Mouse (Mus musculus) neural tube, embryonic 10.5 days (tissue): ENCODE measurements around the gene Sema6d.

Experiments
- DNase-seq: peaks from one replicate; pipeline ENCODE4 v3.0.0-alpha.2; 2017; ENCODE audit warnings: low spot score; ENCODE audit errors: extremely low spot score

Gene Sema6d

DNA sequence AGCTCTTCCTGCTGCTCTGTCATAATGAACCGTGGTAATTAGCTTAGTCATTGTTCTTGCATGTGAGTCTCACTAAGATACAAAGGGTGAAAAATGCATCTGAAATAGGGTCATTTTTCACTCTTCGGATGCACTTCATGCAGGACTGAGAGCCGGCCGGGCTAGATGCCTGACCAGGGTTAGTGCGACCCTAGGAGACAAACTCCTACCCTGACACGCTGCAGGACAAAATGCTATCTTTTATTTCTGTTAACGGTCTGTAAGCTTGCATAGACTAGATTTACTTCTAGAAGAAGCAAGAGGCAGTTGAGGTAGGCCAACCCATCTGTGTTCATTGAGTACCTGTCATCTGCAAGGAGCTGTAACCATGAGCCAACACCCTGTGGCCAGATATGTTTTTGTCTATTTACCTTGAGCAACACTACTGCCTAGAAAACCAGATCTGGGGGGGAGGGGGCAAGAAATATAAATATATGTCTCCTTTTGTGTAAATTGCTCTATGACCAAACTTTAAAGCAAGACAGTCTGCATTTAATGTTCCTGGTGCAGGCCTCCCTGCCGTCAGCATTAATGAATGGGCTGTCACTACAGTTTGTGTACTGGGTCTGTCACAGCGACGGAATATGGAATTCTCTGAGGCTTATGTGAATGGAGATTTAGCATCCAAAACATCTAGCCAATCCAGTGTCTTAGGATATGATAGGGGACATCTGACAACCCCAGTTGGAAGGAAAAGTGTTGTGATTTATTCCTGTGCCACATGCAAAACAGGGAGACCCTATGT lies 523.1 kb downstream of the Sema6d start:
- peak; percentile 19 for DNase-seq

DNA sequence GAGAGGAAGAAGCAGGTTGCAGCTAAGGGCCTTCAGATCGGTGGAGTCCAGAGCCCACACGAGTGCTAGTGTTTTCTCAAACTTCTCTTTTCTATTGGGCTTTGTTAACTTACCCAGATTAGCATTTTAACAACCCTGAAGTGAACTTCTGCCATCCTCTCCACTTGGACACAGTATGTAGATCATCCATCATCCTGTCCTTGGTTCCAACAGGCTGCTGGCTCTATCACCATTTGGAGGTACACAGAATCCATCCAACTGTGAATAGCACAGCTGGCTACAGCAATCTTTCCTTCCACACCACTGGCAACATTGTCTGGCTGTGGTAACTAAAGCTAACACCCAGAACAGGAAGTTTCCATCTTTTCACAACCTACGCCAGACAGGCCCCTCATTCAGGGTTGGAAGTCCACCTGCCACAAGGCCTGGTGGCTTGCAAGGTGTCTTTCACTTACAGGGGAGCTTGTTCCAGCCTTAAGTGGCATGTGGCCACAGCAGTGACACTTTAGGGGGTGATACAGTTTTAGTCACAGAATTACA lies 524.0 kb downstream of the Sema6d start:
- no peak for DNase-seq

DNA sequence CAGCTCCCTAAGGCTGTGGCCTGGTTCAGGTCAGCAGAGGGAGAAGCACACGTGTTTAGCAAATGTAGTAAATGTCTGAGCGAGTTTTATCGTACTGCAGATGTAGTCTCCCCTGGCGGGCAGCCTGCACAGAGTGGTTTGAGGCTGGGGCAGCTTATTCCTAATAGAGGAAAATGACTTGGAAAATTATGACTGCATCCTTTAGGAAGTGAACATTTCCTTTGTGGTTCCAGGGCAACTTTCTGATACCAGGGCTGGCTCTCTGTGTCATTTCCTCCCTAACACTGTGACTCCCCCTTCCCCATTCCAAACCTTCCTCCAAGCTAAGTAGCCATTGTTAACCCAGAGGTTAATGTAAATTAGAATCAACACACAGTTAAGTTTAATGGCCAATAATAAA lies 527.0 kb downstream of the Sema6d start:
- no peak for DNase-seq

DNA sequence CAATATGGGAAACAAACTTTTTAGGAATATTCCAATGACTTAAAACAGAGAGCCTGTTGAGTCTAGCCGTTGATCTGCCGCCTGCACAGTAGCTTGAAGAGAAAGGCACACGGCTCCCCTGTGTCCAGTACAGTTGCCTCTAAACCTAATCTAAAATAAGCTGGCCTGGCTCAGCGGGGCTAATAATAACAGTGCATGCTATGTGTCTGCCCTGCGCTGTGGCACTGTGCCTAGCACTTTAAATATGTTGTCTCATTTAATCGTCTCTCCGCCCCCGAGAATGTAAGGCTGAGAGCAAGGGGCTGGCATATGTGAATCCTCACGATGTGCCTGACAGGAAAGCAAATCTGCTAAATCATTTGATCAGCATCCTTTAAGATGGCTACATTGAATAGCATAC lies 527.7 kb downstream of the Sema6d start:
- DNase-seq = no peak

DNA sequence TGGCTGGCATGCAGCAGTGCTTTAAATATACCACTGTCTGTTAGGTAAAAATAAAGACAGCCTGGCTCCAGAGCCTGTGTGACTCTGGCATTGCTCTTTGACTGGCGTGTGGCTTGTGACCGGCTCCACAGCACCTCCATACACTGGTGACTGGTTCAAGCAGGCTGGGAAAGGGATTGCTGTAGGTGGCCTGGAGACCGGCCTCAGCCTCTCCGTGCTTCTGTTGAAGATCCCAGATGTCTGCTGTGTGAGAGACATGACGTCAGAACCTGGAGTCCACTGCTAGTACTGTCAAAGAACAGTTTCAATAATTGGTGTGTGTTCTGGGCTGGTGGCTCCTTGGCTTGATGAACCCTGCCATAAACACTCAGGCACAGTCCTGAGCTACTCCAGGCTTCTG lies 528.3 kb downstream of the Sema6d start:
- DNase-seq = no peak

DNA sequence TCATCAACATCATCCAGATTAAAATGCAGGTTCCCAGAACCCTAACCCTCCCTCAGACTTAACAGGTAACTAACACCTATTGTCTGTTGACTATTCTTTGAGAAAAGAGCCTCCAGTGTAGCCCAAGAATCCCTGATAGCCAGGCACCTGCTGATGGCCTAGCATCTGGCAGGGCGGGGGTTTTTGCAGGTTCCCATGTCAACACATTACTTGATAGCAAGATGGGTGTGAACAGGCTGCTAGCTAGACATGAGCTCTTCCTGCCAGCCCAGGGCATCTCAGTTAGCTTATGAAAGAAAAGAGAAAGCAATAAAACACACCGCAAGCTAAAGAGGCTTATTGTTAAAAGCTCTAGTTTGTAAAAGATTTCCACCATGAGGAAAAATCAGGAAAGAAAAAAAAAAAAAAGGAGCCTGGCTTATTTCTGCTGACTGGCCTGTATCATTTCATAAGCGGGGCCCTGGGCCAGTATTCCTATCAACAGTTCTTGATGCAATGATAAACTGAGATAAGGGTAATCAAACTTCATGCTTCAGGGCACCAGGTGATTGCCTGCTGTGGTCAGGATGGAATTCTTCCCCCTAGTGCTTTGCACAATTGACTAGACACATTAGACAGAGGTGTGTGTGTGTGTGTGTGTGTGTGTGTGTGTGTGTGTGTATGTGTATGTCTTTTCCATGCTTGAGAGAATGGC lies 528.9 kb downstream of the Sema6d start:
- DNase-seq = no peak

DNA sequence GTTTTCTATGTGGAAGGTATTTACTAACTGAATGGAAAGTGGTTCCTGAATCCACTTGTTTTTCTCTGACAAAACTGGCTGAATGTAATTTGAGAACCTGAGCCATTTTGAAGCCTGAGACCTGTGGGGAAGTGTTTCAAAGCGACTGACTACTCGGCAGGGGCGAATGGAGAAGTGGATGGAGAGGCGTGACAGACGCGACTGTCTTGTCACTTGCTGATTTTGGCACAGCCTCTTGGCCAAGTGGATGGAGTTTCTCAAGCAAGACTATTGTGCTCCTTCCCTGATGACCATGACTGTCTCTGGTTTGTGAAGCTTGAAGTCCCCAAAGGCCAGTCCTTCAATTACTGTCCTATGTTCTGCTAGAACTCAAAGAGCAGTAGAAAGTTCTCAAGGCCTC lies 530.7 kb downstream of the Sema6d start:
- no peak for DNase-seq

DNA sequence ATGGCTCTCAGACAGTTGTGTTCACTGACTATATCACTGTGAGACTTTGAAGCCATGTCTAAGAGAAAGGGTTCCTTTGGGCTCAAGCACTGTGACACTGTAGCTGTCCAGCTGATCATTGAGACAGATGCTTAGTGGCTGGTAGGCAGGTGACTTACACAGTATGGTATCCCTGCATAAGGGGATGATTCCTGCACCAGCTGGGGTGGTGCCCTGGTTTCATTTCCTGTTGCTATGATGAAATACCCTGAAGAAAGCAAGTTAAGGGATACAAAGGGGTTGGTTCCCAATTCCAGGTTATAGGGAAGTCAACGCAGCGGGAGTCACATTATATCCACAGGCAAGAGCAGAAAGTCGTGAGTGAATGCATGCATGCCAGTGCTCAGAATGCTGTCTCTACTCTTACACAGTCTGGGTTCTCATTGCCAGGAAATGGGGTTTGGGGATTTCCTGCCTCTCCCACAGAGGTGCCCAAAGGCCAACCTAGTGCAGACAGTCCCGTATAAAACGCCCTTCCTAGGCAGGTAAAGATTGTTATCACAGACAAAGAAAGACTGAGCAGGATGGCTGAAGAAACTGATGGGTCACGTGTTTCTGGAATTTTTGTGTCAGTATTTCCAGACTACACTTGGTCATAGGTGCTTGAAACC lies 532.3 kb downstream of the Sema6d start:
- no peak for DNase-seq

DNA sequence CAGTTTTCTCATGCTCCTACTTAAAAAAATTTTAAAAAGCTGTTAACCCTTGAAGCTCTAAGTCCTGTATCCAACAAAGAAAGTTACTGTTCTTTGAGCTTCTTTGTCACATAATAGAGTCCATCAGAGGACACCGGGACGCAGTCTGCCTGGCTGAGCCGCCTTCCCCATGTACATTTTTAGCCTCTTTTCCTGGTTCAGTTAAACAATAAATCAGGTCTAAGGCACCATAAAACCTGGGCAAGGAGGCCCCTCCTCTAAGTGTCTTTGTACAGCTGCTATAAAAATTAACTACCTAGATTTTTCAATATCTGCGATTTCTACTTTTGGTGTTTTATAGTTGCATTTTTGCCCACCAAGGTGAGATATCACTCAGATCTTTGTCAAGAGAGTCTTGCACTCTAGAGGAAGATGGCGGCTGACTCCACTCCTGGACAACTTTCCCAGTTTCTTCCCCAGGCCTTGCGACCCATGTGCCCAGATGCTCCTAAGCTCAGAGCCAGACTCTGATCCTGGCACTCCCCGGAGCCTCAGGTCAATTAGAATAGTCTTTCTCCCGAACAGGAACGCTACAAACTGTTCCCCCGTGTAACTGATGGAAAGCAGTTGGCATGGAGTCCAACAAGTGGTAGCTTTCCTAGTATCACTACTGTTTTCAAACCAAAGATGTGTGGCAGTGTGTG lies 534.6 kb downstream of the Sema6d start:
- DNase-seq = no peak

DNA sequence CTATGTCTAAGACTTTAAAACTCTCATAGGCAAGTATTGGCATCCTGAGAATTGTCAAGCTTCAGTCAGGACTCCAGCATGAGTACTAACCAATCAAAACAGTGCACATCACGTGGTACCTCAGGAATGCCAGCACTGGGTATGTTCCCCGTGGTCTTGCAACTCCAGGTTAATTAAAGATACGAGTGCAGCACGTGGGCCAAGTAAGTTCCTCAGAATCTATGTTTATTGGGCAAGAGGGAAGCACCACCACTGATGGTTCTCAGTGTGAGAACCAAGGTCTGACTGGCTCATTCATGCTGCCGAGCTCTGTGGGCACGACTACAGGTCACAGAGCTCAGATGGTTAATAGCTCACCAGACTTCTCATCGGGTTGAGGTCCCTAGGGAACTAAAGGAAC lies 536.7 kb downstream of the Sema6d start:
- no peak for DNase-seq

DNA sequence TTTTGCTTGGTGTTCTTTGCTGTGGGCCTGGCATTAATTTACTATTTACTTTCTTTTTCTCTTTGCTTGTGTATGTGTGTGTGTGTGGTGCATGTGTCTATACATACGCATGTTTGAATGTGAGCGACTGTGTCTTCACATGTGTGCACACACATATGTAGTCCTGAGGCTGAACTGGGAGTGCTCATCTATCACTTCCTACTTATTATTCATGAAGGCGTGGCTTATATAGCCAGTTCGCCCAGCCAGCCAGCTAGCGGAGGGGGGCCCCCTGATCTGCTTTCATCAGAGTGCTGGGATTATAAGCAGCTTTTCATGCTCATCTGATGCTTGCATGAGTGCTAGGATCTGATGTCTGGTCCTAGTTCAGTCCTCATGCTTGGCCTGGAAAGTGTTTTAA lies 537.9 kb downstream of the Sema6d start:
- DNase-seq = no peak

DNA sequence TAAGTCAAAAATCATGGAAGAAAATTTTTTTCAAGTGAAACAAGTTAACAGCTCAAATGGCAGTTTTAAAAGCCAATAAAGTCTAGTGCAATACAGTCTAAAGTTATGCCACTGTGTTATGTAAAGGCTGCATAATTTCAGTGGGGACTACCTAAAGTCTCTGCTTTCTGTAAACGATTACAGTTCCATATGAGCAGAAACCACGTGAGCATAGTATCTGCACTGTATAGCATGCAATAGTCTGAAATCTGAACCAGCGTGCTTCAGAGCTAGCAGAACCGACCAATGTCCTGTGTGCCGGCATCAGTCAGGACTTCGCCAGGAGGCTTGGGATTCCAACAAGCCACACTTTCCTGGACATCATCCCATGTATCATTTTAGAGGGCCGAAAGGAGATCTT lies 538.9 kb downstream of the Sema6d start:
- no peak for DNase-seq

DNA sequence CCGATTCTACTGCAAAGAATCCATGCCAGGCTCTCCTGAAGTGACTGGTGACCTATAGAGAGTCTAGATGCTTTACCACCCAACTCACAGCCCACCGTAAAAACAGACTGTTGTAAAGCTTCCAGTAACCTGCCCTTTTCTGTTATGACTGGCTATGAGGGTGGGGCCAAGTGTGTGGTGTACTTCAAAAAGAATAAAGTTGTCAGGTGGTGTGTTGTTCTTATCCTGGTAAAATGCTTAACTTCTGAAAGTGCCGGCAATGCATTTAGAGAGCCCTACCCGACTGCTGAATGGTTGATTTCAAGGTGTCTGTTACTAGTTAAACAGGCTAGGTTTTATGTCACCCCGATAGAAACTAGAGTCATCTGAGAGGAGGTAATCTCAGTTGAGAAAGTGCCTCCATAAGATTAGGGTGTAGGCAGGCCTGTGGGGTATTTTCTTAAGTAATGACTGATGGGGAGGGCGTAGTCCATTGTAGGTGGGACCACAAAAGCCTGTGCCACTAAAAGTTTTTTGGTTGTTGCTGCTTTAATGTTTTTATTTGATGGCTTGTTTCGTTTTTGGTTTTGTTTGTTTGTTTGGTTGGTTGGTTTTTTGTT lies 544.7 kb downstream of the Sema6d start:
- no peak for DNase-seq

DNA sequence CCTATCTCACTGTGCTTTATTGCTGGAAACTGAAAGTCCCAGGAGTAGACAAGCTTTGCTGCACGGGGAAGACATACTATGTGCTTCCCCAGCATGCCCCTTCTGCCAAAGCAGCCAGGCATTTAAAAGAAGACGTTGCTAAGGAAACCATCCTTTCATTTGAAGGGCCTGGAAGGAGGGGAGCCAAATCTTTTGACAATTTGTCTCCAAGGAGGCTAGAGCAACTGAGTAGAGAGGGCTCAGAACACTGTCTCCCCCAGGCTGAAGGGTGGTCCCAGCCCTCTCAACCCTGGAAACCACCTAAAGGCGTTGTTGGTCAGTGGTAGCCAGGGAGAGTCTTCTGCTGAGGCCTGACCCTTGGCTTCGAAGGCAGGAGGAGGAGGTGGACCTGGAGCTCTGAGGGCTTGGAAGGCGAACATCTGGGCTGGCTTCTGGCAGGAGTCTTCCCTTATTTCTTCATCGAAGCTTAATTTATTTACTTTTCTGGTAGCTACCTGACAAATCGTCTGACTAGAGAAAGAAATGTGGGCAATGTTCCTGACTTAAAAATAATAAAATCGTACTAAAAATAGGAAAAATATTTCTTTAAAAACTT lies 545.6 kb downstream of the Sema6d start:
- DNase-seq = no peak

DNA sequence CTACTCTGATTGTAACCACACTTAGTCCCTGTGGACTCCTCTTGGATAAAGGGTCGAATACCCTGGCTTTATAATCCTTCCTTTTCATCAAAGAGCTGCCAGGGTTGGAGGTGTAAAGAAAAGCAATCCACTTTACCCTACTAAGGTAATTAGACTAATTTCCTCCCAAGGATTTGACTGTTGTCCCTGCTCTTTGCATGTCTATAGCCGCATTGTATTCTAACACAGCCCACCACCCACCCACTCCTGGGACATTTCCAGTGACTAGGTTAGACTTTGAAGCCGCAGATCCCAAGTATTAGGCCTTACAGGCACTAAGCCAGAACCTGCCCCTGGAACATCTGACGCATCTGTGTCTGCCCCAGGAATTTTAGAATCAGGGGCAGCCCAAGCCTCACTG lies 547.3 kb downstream of the Sema6d start:
- DNase-seq = no peak

DNA sequence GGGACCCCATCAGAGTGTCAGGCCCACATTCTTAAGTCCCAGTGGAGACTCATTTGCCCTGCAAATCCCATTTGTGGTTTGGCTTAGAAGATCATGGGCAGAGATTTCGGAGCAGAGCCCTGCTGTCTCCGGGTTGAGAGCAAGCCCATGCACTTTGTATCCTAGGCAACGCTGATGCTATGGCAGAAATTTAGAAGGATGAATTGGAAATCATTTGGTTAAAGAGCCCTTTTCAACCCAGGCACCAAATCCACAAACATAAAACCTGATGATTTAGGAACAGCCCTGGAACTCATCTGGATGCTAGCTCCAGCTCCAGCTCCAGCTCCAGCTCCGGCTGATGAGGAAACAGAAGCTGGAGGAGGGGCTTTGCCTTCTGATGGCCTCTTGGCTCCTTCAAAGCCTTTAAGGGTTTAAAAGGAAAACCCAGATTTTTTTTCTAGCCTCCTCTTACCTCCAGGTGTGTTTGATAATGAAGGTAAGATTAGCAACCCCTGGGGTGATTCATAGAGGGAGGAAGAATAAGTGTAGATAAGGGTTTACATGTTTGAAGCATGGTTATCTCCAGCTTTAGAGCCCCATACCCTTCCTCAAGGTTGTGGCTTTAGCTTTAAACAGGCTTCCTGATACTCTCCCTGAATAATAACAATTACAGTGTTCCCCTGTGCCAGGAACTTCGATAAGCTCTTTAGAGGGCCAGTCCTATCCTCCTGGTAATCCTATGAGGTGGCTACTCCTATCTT lies 549.6 kb downstream of the Sema6d start:
- DNase-seq = no peak

DNA sequence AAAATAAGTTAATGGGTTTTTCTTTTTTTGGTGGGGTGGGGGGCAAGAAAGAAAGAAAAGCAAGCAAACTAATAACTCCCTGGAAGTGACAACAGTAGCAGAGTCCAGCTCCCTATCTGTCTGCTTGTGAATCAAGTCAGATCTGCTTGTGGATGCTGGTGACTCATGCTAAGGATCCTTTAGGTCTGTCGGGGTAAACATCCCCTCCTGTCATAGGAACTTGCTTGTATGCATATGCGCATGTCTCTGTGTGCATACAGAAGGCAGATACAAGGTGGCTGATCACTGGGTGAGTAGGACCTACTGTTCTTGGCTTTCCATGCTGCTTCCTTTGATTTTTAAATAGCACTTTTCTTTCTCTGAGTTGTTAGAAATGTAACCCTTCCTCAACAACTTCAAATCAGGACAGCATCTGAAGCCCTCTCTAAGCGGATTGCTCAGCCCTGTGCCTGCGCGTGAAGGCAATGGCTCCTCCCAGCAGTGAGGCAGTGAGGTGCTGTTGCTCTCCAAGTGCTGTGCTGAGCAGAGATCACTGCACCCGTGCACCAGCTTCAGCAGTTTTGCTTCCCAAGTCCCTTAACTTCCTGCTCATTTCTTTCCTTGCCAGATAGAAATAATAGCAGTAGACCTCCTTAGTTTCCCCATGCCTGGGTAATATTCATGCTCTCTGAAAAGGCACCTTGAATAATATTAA lies 550.9 kb downstream of the Sema6d start:
- no peak for DNase-seq

DNA sequence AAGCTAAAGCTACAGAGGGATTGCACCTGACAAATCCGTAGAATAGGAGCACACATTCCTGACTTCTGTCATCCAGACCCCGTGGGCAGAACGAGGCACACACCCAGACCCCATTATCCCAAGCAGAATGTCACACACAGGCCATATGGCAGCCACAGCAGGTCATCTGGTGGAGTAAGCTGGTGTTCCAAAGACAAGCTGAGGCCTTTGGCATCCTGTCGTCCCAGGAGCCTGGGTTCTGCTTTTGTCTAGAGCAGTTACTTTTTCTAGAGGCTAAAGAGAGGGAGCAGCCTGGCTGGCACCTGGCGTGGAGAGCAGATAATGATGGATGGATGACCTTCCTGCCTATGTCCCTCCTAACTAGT lies 551.4 kb downstream of the Sema6d start:
- DNase-seq = no peak

DNA sequence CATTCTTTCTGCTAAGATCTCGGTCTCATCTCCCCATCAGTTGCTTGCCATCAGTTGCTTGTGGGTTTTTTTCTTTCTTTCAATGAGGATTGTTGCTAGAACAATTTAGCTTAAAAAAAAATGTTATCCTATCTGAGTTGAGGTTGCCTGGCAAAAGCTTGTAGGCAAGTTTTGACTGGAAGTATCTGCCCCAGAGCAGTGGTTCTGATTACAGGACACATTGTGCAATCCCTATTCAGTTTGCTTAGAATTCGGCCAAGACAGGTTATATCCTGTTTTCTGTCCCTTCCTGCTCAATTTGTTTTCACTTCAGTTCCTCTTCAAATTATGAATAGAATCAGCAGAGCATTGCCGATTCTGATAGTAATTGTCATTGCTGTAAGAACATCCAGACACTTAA lies 552.4 kb downstream of the Sema6d start:
- DNase-seq = no peak

DNA sequence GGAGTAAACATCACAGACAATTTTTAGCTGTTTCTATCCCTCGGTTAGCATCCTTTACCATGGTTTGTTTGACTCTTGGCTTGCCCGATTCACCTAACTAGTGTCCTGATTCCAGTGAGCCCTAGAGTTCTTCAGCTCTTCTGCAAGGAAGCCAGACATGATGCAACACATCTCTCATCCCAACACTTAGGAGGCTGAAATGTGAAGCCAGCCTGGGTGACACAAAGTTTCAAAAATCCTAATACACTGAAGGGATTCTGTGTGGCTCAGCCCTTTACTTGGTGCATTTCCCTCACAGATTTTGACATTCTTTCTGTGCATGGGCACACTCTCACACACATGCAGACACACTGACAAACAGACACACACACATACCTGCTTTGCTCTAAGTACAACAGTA lies 560.8 kb downstream of the Sema6d start:
- DNase-seq = no peak
